Comparison of ENCODE assay signal across 8 mouse cellular contexts in genomic region chrX:94121866-94122708, GRCm38 (mm10). TPM values are rescaled to one million over a fixed set of nuclear protein-coding genes. Genes with fewer than 3 reads are reported as not detected.
DNase-seq lines count a peak whose midpoint lies in the region; ATAC-seq and TF ChIP-seq lines count a peak whose summit lies in the region.

No protein-coding gene starts in this region.

- peak; percentile 75 for ATAC-seq in activated CD4-positive, CD25-positive, alpha-beta regulatory T cell, adult 4 months
- ATAC-seq in common myeloid progenitor, adult 5-6 weeks (replicated peaks; ENCODE audit: low read depth, poor library complexity, severe bottlenecking): peak; percentile 73
- peak; percentile 94 for ATAC-seq in hindbrain, postnatal 0 days
- ATAC-seq in megakaryocyte, adult 5-6 weeks (ENCODE audit: poor library complexity, severe bottlenecking): peak; percentile 79

- H3K4me1 ChIP-seq in hindbrain, postnatal 0 days (ENCODE audit: insufficient read depth, low read length): no peaks in the 10 kb centered on the region

- TF ChIP-seq CTCF in gastrocnemius, adult 2 months (IDR thresholded peaks at IDR 0.05): peak; percentile 33; the same call in 1 of the 2 replicates
- peak; percentile 51 for TF ChIP-seq CTCF in hindbrain, postnatal 0 days (IDR thresholded peaks at IDR 0.05; ENCODE audit: low read depth)

- peak overlapping the region; percentile 69 for H3K4me2 ChIP-seq in hindbrain, postnatal 0 days (ENCODE audit: low read depth, low read length)

- H3K27me3 ChIP-seq in hindbrain, postnatal 0 days (ENCODE audit: insufficient read depth, low read length): no peaks in the 10 kb centered on the region

- H3K4me3 ChIP-seq in gastrocnemius, adult 2 months: peak overlapping the region; percentile 86
- peak overlapping the region; percentile 56 for H3K4me3 ChIP-seq in hindbrain, postnatal 0 days (ENCODE audit: low read length)

- peak overlapping the region; percentile 97 for H3K27ac ChIP-seq in gastrocnemius, adult 2 months
- peak overlapping the region; percentile 99 for H3K27ac ChIP-seq in hindbrain, postnatal 0 days

- H3K36me3 ChIP-seq in hindbrain, postnatal 0 days (ENCODE audit: insufficient read depth, low read length): no peaks in the 10 kb centered on the region

- peak; percentile 91 for DNase-seq in gastrocnemius, adult 2 months
- peak; percentile 91 for DNase-seq in hindbrain, postnatal 0 days (ENCODE audit: low spot score)
- peak; percentile 54 to 84 for DNase-seq in left cerebral cortex, adult 8-10 months (ENCODE audit: low spot score in 2 of 2)
- peak; percentile 87 for DNase-seq in right cerebral cortex, adult 18-20 months
- peak; percentile 26 for DNase-seq in urinary bladder, postnatal 10 days (ENCODE audit: low spot score)

- peak overlapping the region; percentile 90 for H3K9ac ChIP-seq in hindbrain, postnatal 0 days (replicated peaks; ENCODE audit: low read length)

- WGBS in hindbrain, postnatal 0 days: 31% methylated on average over 64 of the region's 65 CpGs

- intact Hi-C loops in gastrocnemius, adult 2 months (cut with DNase I): loop anchor here (1.0 to 5.0 kb wide), 2 partner anchors 55 to 75 kb away; no protein-coding TSS in a partner anchor

- no peaks in the 10 kb centered on the region for H3K9me3 ChIP-seq in hindbrain, postnatal 0 days (ENCODE audit: low read length)

RNA-seq across cellular contexts. Expression of gene Zfx, which starts 1.4 kb away (rescaled TPM):
- 10 to 100 TPM; 34.2 to 43.3 TPM for polyA plus RNA-seq in activated CD4-positive, CD25-positive, alpha-beta regulatory T cell, adult 4 months (2017; shearing (Covaris generic))
- 50.4 and 58.7 TPM in 2 replicates for total RNA-seq in common myeloid progenitor, adult 5-6 weeks (2017)
- 10 to 100 TPM; 17.9 to 23.4 TPM for total RNA-seq in gastrocnemius, adult 2 months (2021)
- total RNA-seq in hindbrain, postnatal 0 days (2014; rRNA removed): 24.2 and 27.9 TPM in 2 replicates
- polyA plus RNA-seq in hindbrain, postnatal 0 days (2015; fragmentation: Nextera tagmentation; extraction: Ambion mirVana): 19.0 and 20.2 TPM in 2 replicates
- total RNA-seq in left cerebral cortex, adult 8-10 months (2022): 10 to 100 TPM; 36.3 to 49.1 (median 41.8) TPM
- 37.8 and 45.3 TPM in 2 replicates for total RNA-seq in megakaryocyte, adult 5-6 weeks (2015)
- total RNA-seq in megakaryocyte, adult 5-6 weeks (2017): 32.1 and 32.6 TPM in 2 replicates

Comparison
In these comparisons a context has a peak if more than half of its experiments do, and no peak if none do; other contexts are left out.
1. Peak in every context shown above with its lines: DNase-seq, ATAC-seq, H3K4me3 ChIP-seq and H3K27ac ChIP-seq.
2. DNase-seq: peak in every context shown above with its lines; median percentile 91 in gastrocnemius, adult 2 months; 91 in hindbrain, postnatal 0 days; 87 in right cerebral cortex, adult 18-20 months; 69 in left cerebral cortex, adult 8-10 months; 26 in urinary bladder, postnatal 10 days.